Mouse (Mus musculus) ES-Bruce4 (cell line): ENCODE results near the gene Noct.

Experiments used
- CTCF ChIP-seq: IDR thresholded peaks from one replicate; pipeline ENCODE4 v1.8.1; 2011; ENCODE audit warnings: low read depth, low read length
- EP300 ChIP-seq: IDR thresholded peaks from 2 replicates; pipeline ENCODE4 v1.6.1; 2011; ENCODE audit warnings: low read depth, low read length; ENCODE audit not compliant: insufficient read depth
- POLR2A ChIP-seq: IDR thresholded peaks from one replicate; pipeline ENCODE4 v1.8.1; 2011; ENCODE audit warnings: low read length; ENCODE audit not compliant: insufficient read depth

- no peak for TF ChIP-seq POLR2A
- no peak for TF ChIP-seq CTCF
- TF ChIP-seq EP300, result no peak
These were observed 28.9 kb upstream of the Noct start for GRCm38 (mm10) chr3:51195321-51195720.
